Mouse (Mus musculus) limb, embryonic 10.5 days (tissue): ENCODE data around the gene Calcoco2. TPM values are rescaled to one million over a fixed set of nuclear protein-coding genes. Genes with fewer than 3 reads are reported as not detected.
A peak's percentile ranks its signal among the peaks of the same experiment; 100 is the strongest.
"Not testable (repeated sequence)": the region's sequence is repeated elsewhere in the genome, so short reads cannot be mapped to it uniquely, and the experiment has no call there.

Experiments used
- DNase-seq: peaks from one replicate; pipeline ENCODE4 v3.0.0-alpha.2; 2017; ENCODE audit warnings: low spot score
- H3K27ac ChIP-seq: fragments of 300-500 bp; sonication (generic); 2 replicates; pipeline ENCODE4 v1.5.1; 2016; ENCODE audit warnings: mild to moderate bottlenecking
- H3K27me3 ChIP-seq: fragments of 300-500 bp; sonication (generic); 2 replicates; pipeline ENCODE4 v1.6.1; 2016; ENCODE audit warnings: low read depth, mild to moderate bottlenecking; ENCODE audit not compliant: poor library complexity, severe bottlenecking
- H3K36me3 ChIP-seq: fragments of 300-500 bp; sonication (generic); 2 replicates; pipeline ENCODE4 v1.6.1; 2016; ENCODE audit warnings: mild to moderate bottlenecking, moderate library complexity
- H3K4me1 ChIP-seq: fragments of 300-500 bp; sonication (generic); 2 replicates; pipeline ENCODE4 v1.6.1; 2016
- H3K4me3 ChIP-seq: fragments of 300-500 bp; sonication (generic); 2 replicates; pipeline ENCODE4 v1.5.1; 2016; ENCODE audit warnings: mild to moderate bottlenecking, moderate library complexity
- H3K9me3 ChIP-seq: fragments of 300-500 bp; sonication (generic); replicated peaks from 2 replicates; pipeline ENCODE4 v1.6.1; 2016; ENCODE audit warnings: mild to moderate bottlenecking
- WGBS: fragments of 180-500 bp; shearing (Covaris S2); methylation state at CpG from one replicate; pipeline ENCODE4 v1.1.7; 2016; 5-methylcytosine and 5-hydroxymethylcytosine counted together
- polyA plus RNA-seq: library from polyadenylated mRNA; unstranded; fragments of >200 nt; fragmentation: Nextera tagmentation; extraction: Ambion mirVana; gene quantifications from 2 replicates; pipeline ENCODE4 v1.2.1, GENCODE M21; 2016

The Calcoco2 gene
- polyA plus RNA-seq, 1 experiment from 2014 or later: not detected

DNA sequence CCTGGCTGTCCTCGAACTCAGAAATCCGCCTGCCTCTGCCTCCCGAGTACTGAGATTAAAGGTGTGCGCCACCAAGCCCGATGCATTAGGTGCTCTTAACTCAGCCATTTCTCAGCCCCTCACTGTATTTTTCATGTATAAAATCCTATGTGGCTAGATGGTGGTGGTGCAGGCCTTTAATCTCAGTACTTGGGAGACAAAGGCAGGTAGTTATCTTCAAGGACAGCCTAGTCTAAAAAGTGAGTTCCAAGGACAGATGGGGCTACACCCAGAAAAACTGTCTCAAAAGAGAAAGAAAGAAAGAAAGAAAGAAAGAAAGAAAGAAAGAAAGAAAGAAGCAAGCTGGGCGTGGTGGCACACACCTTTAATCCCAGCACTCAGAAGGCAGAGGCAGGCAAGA is 3.7 kb upstream of the Calcoco2 start:
- Histone ChIP-seq H3K4me3 (no peak overlapping the region), H3K27me3 (0 out of 2 replicates have a peak, but pooled peaks cover 8% of the 10 kb centered on the region), H3K4me1 (no peaks in the 10 kb centered on the region), H3K9me3 (no peaks in the 10 kb centered on the region), H3K36me3 (no peaks in the 10 kb centered on the region), H3K27ac (no peak overlapping the region)
- DNase-seq: no peak
- 91% methylated on average over 6 of the region's 6 CpGs for WGBS

DNA sequence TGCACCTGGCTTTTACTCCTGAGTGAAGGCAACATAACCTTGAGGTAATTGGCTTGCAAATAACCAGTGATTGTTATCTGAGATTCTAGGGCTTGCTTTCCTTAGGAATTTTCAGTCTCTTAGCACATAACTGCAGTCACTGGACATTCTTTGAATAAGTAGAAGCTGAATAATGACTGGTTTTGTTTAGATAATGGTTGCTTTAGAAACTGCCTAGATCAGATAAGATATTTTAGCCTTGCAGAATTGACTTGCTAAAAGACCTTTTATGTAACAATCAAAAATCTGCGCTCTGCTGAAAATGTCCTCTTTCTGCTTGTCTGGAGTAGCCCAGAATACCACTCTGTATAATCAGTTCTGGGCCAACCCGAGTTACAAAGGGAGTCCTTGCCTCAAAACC is 2.3 kb upstream of the Calcoco2 start:
- H3K4me3 ChIP-seq: no peak overlapping the region
- DNase-seq: no peak
- no peaks in the 10 kb centered on the region for H3K4me1 ChIP-seq
- H3K27ac ChIP-seq: no peak overlapping the region
- H3K27me3 ChIP-seq: 0 out of 2 replicates have a peak, but pooled peaks cover 3% of the 10 kb centered on the region
- no peaks in the 10 kb centered on the region for H3K36me3 ChIP-seq
- 80% methylated on average over 2 of the region's 2 CpGs for WGBS
- no peaks in the 10 kb centered on the region for H3K9me3 ChIP-seq

GRCm38 (mm10) chr11:96110950-96111349 is 814 bp downstream of the Calcoco2 start:
- WGBS: 61% methylated on average over 2 of the region's 2 CpGs
- DNase-seq, H3K36me3 ChIP-seq, H3K9me3 ChIP-seq, H3K4me3 ChIP-seq, H3K4me1 ChIP-seq, H3K27me3 ChIP-seq, H3K27ac ChIP-seq: not testable (repeated sequence)

DNA sequence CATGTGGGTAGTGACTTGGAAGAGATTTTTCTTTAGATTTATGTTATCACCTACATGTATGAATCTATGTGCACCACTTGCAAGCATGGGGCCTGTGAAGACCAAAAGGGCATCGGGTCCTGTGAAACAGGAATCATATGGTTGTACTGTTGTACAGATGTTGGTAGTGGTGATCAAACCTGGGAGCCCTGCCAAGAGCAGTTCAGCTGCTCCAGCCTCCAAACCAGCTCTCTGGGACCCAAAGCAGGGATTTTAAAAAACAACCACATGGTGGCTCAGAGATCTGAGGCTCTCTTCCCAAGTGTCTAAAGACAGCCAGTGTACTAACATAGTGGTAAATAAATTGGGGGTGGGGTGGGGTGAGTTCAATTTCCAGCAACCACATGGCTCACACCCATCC is 3.4 kb downstream of the Calcoco2 start:
- Histone ChIP-seq H3K27ac (no peak overlapping the region), H3K4me3 (no peak overlapping the region), H3K4me1 (no peaks in the 10 kb centered on the region), H3K36me3 (no peaks in the 10 kb centered on the region), H3K27me3 (no peaks in the 10 kb centered on the region), H3K9me3 (no peaks in the 10 kb centered on the region)
- WGBS: 88% methylated on average over 1 of the region's 1 CpGs
- no peak for DNase-seq

- peak; percentile 70 for DNase-seq
- no peaks in the 10 kb centered on the region for H3K36me3 ChIP-seq
- no peaks in the 10 kb centered on the region for H3K4me1 ChIP-seq
- 0 out of 2 replicates have a peak, but pooled peaks cover 14% of the 10 kb centered on the region for H3K27me3 ChIP-seq
- 7% methylated on average over 3 of the region's 3 CpGs for WGBS
- H3K4me3 ChIP-seq: no peak overlapping the region
- H3K9me3 ChIP-seq: no peaks in the 10 kb centered on the region
- no peak overlapping the region for H3K27ac ChIP-seq
Measured at GRCm38 (mm10) chr11:96093361-96093760, 18.4 kb downstream of the Calcoco2 start.

- 50% methylated on average over 7 of the region's 7 CpGs for WGBS
- H3K4me1 ChIP-seq: no peaks in the 10 kb centered on the region
- H3K36me3 ChIP-seq: no peaks in the 10 kb centered on the region
- no peak for DNase-seq
- H3K27me3 ChIP-seq: 0 out of 2 replicates have a peak, but pooled peaks cover 14% of the 10 kb centered on the region
- no peak overlapping the region for H3K27ac ChIP-seq
- H3K9me3 ChIP-seq: no peaks in the 10 kb centered on the region
- no peak overlapping the region for H3K4me3 ChIP-seq
Measured at GRCm38 (mm10) chr11:96092674-96093291, 19.0 kb downstream of the Calcoco2 start.

GRCm38 (mm10) chr11:96091073-96091472 is 20.7 kb downstream of the Calcoco2 start:
- no peak overlapping the region for H3K27ac ChIP-seq
- 61% methylated on average over 2 of the region's 2 CpGs for WGBS
- H3K27me3 ChIP-seq: 0 out of 2 replicates have a peak, but pooled peaks cover 4% of the 10 kb centered on the region
- DNase-seq: no peak
- H3K9me3 ChIP-seq: no peaks in the 10 kb centered on the region
- H3K4me3 ChIP-seq: no peak overlapping the region
- no peaks in the 10 kb centered on the region for H3K36me3 ChIP-seq
- no peaks in the 10 kb centered on the region for H3K4me1 ChIP-seq

- Histone ChIP-seq H3K36me3 (no peaks in the 10 kb centered on the region), H3K27me3 (0 out of 2 replicates have a peak, but pooled peaks cover 4% of the 10 kb centered on the region), H3K4me1 (no peaks in the 10 kb centered on the region), H3K9me3 (no peaks in the 10 kb centered on the region), H3K4me3 (no peak overlapping the region), H3K27ac (no peak overlapping the region)
- no peak for DNase-seq
- 92% methylated on average over 6 of the region's 6 CpGs for WGBS
Measured at GRCm38 (mm10) chr11:96087981-96088380, 23.8 kb downstream of the Calcoco2 start.

DNA sequence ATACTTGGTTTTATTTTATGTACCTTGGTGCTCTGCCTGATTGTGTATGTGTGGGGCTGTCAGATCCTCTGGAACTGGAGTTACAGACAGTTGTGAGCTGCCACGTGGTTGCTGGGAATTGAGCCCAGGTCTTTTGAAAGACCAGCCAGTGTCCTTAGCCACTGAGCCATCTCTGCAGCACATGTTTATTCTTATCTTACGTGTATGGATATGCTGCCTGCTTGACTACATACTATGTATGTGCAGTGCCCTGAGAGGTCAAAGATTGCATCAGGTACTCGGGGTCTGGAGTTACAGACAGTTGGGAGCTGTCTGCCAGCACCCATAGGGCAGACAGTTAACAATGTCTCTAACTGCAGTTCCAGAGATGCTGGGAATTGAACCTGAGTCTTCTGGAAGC is 29.1 kb downstream of the Calcoco2 start:
- no peak for DNase-seq
- Histone ChIP-seq H3K9me3 (no peaks in the 10 kb centered on the region), H3K4me3 (no peak overlapping the region), H3K36me3 (no peaks in the 10 kb centered on the region), H3K27ac (no peak overlapping the region), H3K27me3 (no peaks in the 10 kb centered on the region), H3K4me1 (no peaks in the 10 kb centered on the region)
- 81% methylated on average over 3 of the region's 3 CpGs for WGBS

GRCm38 (mm10) chr11:96080736-96081135 is 31.0 kb downstream of the Calcoco2 start:
- no peak for DNase-seq
- Histone ChIP-seq H3K27ac (no peak overlapping the region), H3K4me3 (no peak overlapping the region), H3K4me1 (0 out of 2 replicates have a peak, but pooled peaks cover 5% of the 10 kb centered on the region), H3K27me3 (no peaks in the 10 kb centered on the region), H3K36me3 (no peaks in the 10 kb centered on the region), H3K9me3 (no peaks in the 10 kb centered on the region)
- 80% methylated on average over 5 of the region's 5 CpGs for WGBS

- no peaks in the 10 kb centered on the region for H3K27me3 ChIP-seq
- 68% methylated on average over 13 of the region's 13 CpGs for WGBS
- H3K4me3 ChIP-seq: peak overlapping the region; percentile 80
- H3K4me1 ChIP-seq: peaks cover 23% of the 10 kb centered on the region
- no peak for DNase-seq
- H3K27ac ChIP-seq: peak overlapping the region; percentile 87
- no peaks in the 10 kb centered on the region for H3K9me3 ChIP-seq
- H3K36me3 ChIP-seq: peaks cover 17% of the 10 kb centered on the region
Measured at GRCm38 (mm10) chr11:96076221-96077105, 35.3 kb downstream of the Calcoco2 start.

- peaks cover 23% of the 10 kb centered on the region for H3K4me1 ChIP-seq
- peaks cover 25% of the 10 kb centered on the region for H3K36me3 ChIP-seq
- DNase-seq: peak; percentile 94
- H3K27me3 ChIP-seq: no peaks in the 10 kb centered on the region
- H3K4me3 ChIP-seq: peak within 1 kb of the TSS; percentile 80
- under 1% methylated on average over 37 of the region's 37 CpGs for WGBS
- H3K27ac ChIP-seq: peak within 1 kb of the TSS; percentile 87
- H3K9me3 ChIP-seq: no peaks in the 10 kb centered on the region
Measured at GRCm38 (mm10) chr11:96075509-96076220, 36.1 kb downstream of the Calcoco2 start, which contains the start of gene Atp5g1. Gene Atp5g1 (minus strand): TSS chr11:96075670.

DNA sequence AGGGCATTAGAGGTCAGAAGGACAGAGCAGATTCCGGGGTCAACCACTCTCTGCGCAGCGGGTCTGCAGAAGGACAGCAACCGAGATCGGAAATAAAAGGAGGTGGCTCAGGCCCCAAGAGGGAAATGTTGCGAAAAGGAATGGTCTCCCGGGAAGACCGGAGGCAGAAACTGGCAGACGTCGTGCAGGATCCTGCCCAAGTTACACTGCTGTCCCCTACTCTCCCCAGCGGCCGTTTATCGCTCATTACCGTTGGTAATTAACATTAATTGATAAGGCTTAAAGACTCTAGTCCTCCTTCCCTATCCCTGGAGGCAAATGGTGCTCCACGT is 36.6 kb downstream of the Calcoco2 start:
- peak overlapping the region; percentile 80 for H3K4me3 ChIP-seq
- H3K27ac ChIP-seq: peak overlapping the region; percentile 87
- no peak for DNase-seq
- peaks cover 30% of the 10 kb centered on the region for H3K36me3 ChIP-seq
- peaks cover 23% of the 10 kb centered on the region for H3K4me1 ChIP-seq
- no peaks in the 10 kb centered on the region for H3K9me3 ChIP-seq
- under 1% methylated on average over 15 of the region's 15 CpGs for WGBS
- no peaks in the 10 kb centered on the region for H3K27me3 ChIP-seq
